Mouse (Mus musculus) mature B cell (primary cell): ENCODE measurements around the gene Rassf5.

Experiments
- in situ Hi-C: fragments of 300-500 bp; cut with MboI; formaldehyde crosslinking; loops from 2 replicates; pipeline ENCODE4 v1.14.3; 2019

Gene Rassf5

GRCm38 (mm10) chr1:131138191-131139016 lies 106.7 kb downstream of the Rassf5 start, which contains the start of gene Dyrk3:
Dyrk3 (minus strand) TSS chr1:131138340.
- in situ Hi-C loops: no loop called here

DNA sequence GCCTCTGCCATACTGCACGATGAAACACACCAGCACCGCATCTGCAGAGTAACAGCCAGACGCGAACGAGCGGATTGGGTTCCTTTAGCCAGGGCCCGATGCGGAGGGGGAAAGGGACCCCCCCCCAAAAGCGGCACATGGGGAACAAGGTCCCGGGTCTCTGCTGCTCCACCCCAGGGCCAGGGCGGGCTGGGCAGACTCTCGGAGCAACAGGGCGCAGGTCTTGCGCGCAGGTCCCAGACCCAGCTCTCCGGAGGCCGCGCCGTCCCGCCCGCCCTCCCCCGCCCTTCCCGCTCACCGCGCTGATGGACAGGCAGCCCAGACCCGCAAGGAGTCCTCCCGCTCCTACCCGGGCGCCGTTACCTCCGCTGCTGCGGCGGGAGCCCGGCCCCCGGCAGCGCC lies 107.3 kb downstream of the Rassf5 start:
- in situ Hi-C loops: no loop called here

- in situ Hi-C loops: no loop called here
Measured at GRCm38 (mm10) chr1:131137111-131137510, 107.9 kb downstream of the Rassf5 start.

DNA sequence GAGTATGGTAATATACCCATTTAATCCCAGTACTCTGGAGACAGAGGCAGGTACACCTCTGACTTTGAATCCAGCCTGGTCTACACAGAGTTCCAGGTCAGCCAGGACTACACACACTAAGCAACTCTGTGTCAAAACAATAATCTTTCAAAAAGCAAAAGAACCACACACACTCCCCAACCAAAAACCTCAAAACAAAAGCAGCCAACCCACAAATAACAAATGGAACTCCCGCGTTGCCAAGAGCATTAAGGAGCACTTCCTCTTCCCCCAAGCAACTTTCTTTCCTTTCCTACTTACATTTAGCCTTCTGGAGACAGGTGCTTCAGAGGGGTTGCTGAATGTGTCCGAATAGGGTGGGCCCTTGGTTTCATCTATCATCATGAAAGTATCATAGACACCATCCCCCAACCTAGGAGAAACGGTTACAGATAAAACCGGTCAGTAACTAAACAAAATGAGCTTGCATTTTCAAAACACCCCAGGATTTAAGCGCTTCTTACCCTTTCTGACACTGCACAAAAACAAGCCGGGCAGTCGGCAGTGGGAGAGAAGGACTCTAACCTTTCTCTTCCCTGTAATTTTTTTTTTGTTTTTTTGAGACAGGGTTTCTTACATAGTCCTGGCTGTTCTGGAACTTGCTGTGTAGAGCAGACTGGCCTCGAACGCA lies 109.0 kb downstream of the Rassf5 start:
- in situ Hi-C loops: no loop called here

GRCm38 (mm10) chr1:131134942-131135522 lies 110.0 kb downstream of the Rassf5 start:
- in situ Hi-C loops: no loop called here

GRCm38 (mm10) chr1:131134231-131134630 lies 110.8 kb downstream of the Rassf5 start:
- in situ Hi-C loops: no loop called here
